Mouse (Mus musculus) spleen, postnatal 10 days (tissue): ENCODE results near the gene Hba-a2.
"Not testable (repeated sequence)": the region's sequence is repeated elsewhere in the genome, so short reads cannot be mapped to it uniquely, and the experiment has no call there.

Experiments used
- DNase-seq, 2 experiments: peaks; one replicate each; pipeline ENCODE4 v3.0.0; 2021 to 2022; ENCODE audit warnings: low spot score in 2 of 2

Gene Hba-a2

DNA sequence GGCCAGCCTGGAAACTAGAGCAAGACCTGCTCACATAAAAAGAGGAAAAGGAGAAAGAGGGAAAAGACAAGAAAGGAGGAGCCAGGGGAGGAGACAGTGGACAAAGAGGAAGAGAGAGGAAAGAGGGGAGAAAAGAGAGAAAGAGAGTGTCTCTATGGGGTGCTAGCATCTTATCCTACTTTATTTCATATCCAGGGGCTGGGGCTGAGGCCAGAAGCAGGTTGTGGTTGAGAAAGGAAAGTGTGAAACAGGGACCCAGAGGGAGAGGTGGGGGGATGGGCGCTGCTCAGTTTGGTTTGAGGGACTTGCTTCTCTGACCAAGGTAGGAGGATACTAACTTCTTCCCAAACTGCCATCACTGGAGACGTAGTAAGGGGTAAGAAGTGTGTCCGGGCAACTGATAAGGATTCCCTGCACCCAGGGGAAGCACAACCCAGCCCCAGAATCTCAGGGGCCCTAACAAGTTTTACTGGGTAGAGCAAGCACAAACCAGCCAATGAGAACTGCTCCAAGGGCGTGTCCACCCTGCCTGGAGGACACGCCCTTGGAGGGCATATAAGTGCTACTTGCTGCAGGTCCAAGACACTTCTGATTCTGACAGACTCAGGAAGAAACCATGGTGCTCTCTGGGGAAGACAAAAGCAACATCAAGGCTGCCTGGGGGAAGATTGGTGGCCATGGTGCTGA lies 13.1 kb upstream of the Hba-a2 start, which contains the start of gene Hba-a1:
Hba-a1 (plus strand) TSS at position 421 of the 687 bp plus-strand sequence.
- peak; percentile 49 to 66 for DNase-seq

DNA sequence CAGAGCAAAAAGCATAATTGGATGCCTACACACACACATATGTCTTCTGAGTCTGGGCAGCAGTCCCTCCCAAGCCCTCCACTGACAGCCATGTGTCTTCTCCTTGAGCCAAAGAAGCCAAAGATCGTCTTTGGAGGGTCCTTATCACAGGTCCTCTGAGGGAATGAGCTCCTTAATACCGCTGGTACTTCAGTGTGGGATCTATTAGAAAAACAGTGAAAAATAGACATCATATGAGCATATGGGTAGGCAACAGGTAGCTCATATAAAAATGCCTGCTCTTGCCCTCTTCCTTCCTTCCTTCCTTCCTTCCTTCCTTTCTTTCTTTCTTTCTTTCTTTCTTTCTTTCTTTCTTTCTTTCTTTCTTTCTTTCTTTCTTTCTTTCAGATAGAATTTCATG lies 11.7 kb upstream of the Hba-a2 start:
- DNase-seq, result not testable (repeated sequence)

DNA sequence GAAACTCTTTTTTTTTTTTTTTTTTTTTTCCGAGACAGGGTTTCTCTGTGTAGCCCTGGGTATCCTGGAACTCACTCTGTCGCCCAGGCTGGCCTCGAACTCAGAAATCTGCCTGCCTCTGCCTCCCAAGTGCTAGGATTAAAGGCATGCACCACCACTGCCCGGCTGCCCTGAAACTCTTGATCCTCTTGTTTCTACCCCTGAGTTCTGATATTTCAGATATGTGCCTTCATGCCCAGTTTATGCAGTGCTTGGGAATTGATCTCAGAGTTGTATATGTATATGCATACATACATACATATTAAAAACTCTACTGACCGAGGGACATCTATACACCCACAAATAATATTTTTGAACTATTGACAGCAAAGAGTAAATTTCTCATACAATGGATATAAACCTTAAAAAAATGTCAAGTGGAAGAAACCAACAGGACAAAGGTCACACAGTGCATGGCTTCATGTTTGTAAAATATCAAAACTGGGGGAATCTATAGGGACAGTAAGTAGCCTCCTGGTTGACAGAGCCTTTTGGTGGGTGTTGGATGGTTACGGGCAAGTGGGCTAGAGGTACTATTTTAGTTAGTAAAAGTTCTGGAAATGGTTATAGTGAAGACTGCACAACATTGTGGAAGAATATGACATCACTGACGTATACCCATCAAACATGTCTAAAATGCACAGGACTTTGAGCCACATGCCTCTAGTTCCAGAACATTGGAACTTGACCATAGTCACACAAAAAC lies 11.1 kb upstream of the Hba-a2 start:
- peak; percentile 77 to 80 for DNase-seq

DNA sequence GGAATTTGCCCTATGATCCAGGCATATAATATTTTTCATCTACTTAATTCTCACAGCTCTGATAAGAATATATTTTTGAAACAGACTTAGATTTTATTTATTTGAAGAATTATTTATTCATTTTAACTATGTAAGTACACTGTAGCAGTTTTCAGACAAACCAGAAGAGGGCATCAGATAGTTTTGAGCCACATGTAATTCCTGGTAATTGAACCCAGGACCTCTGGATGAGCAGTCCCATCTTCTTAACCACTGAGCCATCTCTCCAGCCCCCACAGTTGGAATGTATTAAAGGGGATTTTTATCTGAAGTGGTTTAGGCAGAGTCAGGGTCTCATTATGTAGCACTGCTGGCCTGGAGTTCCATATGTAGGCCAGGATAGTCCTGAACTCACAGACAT lies 10.4 kb upstream of the Hba-a2 start:
- not testable (repeated sequence) for DNase-seq

DNA sequence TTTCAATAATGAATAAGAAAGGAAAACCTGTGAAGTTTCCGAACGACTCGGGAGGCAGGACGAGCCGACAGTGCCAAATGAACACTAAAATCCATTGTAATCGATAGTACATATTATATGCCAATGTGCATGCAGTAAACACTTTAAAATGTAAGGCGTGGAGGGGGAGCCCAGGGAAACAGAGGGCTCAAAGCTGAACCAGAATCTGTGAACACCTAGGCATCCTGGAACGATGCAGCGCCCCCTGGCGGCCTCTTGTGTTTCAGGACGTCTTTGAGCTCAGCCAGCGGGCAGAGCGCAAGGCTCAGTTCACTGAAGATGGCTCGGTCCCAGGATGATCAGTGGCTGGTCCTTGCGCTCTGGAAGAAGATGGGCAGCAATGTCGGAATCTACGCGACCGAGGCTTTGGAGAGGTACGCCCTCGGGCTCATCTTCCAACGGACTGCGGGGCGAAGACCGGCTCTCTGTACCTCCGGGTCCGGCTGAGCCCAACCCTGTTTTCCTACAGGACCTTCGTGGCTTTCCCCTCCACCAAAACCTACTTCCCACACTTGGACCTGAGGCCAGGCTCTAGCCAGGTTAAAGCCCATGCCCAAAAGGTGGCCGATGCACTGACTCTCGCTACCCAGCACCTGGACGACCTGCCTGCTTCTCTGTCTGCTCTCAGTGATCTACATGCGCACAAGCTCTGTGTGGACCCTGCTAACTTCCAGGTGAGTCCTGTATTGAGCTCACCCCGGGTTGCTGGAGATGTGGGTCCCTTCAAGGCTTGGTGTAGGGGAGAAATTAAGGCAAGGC lies 9.4 kb upstream of the Hba-a2 start, which contains the start of gene Hbq1b:
Hbq1b (plus strand) TSS at position 271 of the 798 bp plus-strand sequence.
- peak; percentile 89 to 90 for DNase-seq

DNA sequence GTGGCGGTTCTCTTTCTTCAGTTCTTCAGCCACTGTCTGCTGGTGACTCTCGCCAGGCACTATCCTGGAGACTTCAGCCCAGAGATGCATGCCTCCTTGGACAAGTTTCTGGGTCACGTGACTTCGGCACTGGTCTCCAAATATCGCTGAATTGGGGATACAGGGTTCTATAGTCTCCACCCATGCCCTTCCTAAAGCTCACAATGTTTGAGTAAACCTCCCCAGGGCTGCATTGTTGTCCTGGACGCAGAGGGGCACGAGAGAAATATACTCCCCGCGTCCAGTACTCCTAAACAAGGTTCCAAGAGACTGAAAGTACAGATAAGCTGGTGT lies 8.8 kb upstream of the Hba-a2 start:
- DNase-seq, result peak; percentile 59 to 70

DNA sequence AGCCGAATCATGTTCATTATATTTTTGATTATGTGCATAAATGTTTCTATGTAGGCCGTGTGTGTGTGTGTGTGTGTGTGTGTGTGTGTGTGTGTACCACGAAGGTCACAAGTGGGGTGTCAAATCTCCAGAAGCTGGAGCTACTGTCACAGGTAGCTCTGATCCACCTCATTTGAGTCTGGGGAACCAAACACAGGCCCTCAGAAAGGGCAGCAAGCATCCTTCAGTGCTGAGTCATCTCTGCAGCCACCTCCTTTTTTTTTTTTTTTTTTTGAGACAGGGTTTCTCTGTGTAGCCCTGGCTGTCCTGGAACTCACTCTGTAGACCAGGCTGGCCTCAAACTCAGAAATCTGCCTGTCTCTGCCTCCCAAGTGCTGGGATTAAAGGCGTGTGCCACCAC lies 3.5 kb upstream of the Hba-a2 start:
- DNase-seq, result peak; percentile 39 to 51

DNA sequence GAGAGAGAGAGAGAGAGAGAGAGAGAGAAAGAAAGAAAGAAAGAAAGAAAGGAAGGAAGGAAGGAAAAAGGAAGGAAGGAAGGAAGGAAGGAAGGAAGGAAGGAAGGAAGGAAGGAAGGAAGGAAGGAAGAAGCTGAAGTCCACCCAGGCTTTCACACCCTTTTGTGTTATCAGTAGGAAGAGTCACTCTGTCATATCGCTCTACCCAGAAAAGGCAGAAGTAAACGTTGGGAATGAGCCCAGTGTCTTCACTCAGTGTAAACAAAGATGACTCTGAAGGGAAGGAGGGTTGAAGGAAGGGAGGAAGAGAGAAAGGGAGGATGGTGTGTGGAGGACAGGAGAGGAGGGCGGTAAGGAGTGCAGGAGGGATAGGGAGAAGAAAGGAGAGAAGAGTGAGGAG lies 2.8 kb upstream of the Hba-a2 start:
- DNase-seq, result peak in 1 of 2 experiments; percentile 41

DNA sequence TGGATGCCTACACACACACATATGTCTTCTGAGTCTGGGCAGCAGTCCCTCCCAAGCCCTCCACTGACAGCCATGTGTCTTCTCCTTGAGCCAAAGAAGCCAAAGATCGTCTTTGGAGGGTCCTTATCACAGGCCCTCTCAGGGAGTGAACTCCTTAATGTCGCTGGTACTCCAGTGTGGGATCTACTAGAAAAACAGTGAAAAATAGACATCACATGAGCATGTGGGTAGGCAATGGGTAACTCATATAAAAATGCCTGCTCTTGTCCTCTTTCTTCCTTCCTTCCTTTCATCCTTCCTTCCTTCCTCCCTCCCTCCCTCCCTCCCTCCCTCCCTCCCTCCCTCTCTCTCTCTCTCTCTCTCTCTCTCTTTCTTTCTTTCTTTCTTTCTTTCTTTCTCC lies 1.1 kb downstream of the Hba-a2 start:
- peak in 1 of 2 experiments; percentile 31 for DNase-seq

DNA sequence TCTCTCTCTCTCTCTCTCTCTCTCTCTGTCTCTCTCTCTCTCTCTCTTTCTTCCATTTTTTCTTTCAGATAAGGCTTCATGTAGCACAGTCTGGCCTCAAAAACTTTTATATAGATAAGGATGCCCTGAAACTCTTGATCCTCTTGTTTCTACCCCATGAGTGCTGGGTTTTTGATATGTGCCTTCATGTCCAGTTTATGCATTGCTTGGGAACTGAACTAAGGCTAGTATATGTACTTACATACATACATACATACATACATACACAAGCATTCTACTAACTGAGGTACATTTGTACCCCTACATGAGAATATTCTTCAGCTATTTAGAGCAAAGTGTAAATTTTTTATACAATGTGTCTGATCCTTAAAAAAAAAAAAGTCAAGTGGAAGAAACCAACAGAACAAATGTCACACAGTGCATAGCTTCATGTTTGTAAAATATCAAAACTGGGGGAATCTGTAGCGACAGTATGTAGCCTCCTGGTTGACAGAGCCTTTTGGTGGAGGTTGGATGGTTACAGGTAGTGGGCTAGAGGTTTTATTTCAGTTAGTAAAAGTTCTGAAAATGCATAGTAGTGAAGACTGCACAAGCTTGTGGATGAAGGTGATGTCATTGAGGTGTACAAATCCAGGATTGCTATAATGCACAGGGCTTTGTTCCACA lies 1.7 kb downstream of the Hba-a2 start:
- DNase-seq, result peak in 1 of 2 experiments; percentile 12

DNA sequence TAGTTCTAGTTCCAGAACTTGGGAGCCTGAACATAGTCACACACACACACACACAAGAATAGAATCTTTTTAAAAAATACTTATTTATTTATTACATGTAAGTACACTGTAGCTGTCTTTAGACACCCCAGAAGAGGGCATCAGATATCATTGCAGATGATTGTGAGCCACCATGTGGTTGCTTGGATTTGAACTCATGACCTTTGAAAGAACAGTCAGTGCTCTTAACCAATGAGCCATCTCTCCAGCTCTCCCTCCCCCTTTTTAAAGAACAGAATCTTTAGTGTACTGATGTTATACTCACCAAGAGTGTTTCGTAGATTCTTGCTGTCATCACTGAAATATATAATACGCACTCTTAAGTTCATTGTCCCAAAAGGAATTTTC lies 2.2 kb downstream of the Hba-a2 start:
- DNase-seq, result peak in 1 of 2 experiments; percentile 18

DNA sequence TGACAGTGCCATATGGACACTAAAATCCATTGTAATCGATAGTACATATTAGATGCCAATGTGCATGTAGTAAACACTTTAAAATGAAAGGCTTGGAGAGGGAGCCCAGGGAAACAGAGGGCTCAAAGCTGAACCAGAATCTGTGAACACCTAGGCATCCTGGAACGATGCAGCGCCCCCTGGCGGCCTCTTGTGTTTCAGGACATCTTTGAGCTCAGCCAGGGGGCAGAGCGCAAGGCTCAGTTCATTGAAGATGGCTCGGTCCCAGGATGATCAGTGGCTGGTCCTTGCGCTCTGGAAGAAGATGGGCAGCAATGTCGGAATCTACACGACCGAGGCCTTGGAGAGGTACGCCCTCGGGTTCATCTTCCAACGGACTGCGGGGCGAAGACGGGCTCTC lies 3.6 kb downstream of the Hba-a2 start, which contains the start of gene Hbq1a:
Hbq1a (plus strand) TSS at position 205 of the 400 bp plus-strand sequence.
- DNase-seq, result peak; percentile 75 to 83

DNA sequence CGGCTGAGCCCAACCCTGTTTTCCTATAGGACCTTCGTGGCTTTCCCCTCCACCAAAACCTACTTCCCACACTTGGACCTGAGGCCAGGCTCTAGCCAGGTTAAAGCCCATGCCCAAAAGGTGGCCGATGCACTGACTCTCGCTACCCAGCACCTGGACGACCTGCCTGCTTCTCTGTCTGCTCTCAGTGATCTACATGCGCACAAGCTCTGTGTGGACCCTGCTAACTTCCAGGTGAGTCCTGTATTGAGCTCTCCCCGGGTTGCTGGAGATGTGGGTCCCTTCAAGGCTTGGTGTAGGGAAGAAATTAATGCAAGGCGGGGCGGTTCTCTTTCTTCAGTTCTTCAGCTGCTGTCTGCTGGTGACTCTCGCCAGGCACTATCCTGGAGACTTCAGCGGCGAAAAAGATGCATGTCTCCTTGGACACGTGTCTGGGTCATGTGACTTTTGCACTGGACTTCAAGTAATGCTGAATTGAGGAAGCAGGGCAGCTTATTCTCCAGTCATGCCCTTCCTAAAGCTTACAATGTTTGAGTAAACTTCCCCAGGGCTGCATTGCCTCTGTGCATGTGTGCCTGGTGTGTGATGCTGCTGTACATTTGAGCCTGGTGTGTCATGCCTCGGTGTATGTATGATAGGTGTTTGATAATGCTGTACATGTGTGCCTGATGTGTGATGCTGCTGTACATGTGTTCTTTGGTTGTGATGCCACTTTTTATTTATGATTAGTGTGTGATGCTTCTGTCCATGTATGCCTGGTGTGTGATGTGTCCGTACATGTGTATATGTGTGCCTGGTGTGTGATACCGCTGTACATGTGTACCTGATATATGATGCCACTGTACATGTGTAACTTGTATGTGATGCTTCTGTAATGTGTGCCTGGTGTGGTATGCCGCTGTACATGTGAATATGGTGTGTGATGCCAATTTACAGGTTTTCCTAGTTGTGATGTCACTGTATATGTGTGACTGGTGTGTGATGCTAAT lies 4.3 kb downstream of the Hba-a2 start:
- peak; percentile 27 to 36 for DNase-seq

DNA sequence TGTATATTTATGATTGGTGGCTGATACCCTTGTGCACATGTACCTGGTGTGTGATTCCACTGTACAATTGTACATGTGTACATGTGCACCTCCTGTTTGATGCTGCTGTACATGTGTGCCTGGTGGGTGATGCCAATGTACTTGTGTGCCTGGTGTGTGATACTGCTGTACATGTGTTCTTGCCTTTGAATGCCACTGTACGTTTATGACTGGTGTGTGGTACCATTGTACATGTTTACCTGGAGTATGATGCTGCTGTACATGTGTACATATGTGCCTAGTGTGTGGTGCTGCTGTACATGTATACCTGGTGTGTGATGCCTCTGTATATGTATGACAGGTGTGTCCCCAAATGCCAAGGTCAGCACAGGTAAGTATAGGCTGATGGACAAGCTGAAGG lies 5.2 kb downstream of the Hba-a2 start:
- DNase-seq, result no peak

DNA sequence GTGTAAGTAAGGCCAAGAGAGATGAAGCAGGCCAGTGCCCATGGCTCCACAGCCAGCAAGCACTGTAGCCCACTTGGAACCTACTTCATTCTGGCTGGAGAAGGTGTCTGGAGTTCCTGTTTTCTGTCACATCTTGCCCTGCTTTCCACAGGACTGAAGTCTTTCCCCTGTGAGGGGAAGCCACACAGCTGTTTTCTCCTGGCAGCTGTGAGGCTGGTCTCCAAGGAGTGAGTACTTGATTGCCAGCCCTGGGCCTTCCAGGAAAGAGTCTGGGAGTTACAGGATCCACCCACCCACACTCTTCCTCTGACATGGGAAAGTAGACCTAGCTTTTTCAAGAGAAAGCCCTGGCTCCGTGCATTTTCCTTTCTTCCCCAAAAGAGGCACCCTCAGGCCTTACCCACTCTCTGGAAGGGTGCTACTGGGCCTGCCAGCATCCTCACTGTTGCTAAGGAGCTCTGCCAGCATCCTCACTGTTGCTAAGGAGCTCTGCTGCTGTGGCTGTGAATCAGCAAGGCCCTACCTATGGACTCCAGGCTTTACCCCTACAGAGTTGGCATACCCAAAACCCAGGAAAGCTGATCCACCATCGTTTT lies 6.6 kb downstream of the Hba-a2 start:
- no peak for DNase-seq

DNA sequence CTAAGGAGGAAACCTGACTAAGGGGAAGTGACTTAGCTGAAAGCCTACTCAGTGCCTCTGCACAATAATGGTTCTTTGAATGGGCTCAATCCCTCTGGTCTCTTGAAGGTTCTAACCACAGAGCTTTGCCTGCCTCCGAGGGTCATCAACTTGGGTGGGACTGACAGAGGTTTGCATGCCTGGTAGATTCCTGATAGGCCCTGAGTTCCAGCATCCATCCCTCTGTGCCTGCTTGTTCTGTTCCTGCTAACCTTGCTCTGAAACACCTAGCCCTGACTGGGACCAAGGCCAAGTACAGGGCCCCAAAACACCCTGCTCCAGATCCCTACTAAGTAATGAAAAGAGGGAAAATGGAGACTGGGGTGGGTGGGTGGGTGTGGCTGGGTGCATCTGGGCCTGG lies 7.2 kb downstream of the Hba-a2 start:
- DNase-seq, result no peak

DNA sequence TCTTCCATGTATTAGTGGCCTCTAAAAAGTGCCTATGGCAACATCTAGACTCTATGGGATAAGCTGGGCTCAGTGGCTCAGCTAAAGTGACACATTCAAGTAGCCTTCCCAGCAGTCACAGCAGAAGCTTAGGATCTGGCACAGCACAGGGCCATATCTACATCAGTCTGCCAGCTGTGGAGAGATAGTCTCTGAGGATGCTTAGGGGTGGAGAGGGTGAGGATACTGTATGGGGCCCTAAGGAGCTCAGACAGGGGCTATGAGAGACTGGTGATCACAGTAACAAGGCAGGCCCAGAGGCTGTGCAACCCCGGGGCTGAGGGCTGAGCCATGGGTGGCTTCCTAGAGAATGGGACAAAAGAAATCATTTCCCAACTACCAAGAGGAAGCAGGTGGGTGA lies 10.7 kb downstream of the Hba-a2 start:
- no peak for DNase-seq

DNA sequence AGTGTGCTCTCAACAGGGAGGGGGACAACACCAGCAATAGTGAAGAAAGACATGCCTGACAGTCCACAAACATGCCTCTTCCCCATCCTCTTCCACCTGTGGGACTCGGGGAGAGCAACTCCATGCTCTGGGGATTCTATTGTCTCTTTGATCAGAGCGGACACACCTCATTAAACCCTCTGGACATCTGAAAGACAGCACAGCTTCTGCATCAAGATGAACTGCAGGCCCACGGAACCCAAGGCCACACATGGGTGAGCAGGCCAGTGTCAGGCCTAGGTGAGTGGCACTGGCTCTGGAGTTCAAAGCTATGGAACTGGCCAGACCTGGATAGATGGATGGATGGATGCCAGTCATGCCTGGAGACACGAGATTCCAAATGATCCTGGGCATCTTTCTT lies 13.2 kb downstream of the Hba-a2 start:
- DNase-seq, result no peak

DNA sequence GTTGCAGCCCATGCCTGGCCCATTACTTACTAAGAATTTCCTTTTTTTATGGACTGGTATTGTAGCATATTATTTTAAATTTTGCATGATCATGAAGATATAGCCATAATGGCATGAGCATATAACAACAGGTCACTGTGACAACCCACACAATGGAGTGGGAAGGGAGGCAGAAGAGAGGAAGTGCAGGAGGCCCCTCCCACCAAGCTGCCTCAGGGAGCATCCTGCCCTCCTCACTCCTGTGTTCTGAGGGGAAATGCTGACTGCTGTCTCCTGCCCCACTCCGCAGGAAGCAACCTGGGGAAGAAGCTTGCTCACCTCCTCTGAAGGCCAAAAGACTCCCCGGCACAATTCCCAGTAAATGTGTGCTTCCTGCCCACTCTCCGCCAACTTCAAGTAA lies 13.6 kb downstream of the Hba-a2 start:
- no peak for DNase-seq

DNA sequence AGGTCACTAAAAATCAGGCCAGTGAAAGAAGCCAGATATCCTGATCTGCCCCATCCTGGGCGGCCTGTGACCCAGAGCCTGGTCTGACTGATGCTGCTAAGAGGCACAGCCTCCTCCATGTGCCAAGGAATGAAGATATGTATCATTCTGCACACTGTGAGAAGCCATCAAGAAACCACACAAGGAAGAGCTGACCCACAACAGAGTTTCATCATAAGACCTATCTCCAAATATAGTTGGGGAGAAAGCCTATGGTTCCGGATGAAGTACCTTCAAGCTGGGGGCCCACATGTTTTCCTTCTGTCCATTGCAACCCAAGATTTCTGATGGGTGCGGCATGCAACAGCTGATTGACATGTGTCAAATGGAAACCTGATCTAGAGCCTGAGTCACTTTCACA lies 19.7 kb downstream of the Hba-a2 start:
- no peak for DNase-seq
